Mouse (Mus musculus): Measurements from ENCODE around the gene 1500015O10Rik.

Gene 1500015O10Rik

DNA sequence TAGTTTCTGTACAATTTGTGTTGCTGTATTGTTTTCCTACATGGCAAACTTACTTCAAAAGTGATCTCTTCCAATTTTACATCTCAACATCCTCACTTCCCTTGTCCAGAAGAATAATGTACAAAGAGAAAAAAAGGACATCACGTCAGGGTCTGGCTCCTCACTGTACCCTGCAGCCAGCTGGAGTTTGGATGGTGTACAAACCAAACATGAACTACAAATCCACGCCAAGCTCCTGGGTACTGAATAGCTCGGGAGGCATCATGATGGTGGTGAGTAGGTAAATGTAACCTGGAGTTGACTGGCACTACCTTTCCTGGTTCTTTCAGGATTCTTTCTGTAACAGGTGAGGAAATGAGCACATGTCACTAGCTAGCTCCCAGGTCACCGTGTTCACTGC, 43.7 kb downstream of the 1500015O10Rik start:
- DNase-seq (ENCODE audit: low spot score): no peak

DNA sequence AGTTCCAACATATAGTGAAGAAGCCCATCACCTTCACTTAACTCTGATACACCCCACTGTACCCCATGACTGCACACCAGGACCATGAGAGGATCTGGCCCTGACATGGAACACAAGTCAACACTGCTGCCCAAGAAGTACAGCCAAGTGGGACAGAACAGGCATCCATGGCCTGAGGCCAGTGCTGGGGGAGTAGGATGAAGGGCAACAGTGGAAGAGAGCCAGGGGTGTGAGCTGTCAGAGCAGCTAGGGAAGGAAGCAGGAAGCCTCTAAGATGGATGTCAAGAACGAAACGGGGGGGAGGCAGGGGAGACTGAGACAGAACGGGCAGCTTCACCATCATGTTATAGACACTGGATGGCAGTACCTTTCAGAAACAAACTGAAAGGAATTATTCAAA, 45.7 kb downstream of the 1500015O10Rik start:
- DNase-seq (ENCODE audit: low spot score): peak; percentile 16

DNA sequence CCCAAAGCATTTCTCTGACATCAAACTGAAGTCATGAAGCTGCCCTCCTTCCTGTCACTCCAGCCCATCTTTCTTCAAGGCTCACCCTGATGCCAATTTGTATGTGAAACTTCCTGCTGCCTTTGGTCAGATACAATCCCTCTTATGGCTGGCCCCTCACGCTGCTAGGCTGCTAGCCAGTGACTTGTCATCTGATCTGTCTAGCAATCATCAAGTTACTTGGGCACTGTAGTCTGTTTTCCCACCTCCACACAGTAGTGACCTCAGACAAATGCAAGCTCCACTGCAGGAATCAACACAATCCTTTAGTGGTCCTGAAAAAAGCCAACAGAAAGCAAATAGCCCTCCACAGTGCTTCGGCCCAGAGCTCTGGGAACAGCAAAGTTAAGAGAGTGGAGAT, 50.8 kb downstream of the 1500015O10Rik start:
- DNase-seq (ENCODE audit: low spot score): no peak

DNA sequence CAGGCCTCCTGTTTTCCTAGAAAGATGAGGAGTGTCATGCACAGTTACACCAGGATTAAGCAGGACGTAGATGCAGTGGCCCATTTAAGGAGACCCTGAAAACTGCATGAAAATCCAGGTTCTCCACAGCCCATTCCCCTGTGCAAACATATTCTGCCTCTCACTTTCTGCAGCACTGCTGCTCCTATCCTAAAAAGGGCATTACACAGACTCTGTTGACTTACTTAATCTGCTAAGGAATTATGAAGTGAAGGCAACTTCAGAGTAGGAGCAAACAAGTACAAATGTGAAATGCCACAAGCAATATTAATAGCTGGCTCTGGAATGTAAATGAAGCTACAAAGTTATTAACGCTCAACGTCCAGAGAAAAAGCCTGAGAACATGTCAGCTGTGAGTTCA, 51.3 kb downstream of the 1500015O10Rik start:
- DNase-seq (ENCODE audit: low spot score): no peak

DNA sequence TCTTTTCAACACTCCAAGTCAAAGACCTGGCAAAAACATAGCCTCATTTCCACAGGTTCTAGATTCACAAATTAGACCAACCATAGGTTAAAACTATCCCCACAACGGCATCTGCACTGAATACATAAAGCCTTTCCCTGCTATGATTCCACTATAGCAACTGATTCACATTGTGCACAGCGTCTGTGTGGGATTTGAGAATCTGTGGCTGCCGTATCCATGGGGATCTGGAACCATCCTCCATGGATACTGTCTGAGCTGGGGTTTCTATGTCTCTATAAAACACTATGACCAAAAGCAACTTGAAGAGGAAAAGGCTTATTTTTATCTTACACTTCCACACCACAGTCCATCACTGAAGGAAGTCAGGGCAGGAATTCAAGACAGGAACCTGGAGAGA, 52.3 kb downstream of the 1500015O10Rik start:
- DNase-seq (ENCODE audit: low spot score): no peak

DNA sequence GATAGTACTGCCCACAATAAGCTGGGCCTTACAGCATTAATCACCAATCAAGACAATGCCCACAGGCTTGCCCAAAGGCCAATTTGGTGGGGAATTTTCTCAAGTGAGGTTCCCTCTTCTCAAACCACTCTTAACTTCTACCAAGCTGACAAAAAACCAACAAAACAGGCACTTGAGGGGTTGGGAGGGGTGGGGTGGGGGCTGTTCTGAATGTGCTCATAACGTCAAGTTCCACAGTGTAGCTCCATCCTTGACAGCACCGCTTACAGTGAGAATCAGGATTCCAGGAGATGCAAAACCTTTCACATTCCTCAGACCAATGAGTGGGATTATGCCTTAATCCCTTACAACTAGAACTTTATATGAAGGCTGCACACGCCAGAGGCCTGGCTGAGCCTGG, 52.8 kb downstream of the 1500015O10Rik start:
- DNase-seq (ENCODE audit: low spot score): no peak

DNA sequence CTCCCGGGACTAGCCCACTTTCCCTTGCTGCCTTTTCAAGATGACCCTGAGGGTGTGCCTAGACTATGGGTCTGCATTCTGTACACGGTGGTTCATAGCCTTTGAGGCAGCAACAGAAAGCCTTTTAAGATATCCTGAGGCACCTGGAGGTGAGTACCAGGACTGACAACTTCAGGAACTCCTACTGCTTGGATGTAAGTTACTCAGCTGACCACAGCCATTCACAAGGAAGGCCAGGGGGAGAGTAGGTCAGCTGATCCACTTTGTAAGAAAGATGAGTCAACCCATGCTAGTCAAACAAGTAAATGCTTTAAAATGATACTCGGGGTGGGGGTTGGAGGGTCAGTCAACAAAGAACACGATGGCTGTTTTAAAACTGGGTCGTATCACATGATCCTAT, 54.9 kb downstream of the 1500015O10Rik start:
- no peak for DNase-seq (ENCODE audit: low spot score)

DNA sequence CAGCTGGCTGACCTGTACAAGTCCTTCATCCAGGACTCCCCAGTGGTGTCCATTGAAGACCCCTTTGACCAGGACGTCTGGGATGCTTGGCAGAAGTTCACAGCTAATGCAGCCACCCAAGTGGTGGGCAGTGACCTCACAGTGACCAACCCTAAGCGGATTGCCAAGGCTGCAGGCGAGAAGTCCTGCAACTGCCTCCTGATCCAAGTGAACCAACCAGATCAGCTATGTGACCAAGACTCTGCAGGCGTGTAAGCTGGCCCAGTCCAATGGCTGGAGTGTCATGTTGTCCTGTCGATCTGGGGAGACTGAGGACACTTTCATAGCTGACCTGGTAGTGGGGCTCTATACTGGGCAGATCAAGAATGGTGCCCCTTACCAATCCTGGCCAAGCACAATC, 56.3 kb downstream of the 1500015O10Rik start:
- no peak for DNase-seq (ENCODE audit: low spot score)

DNA sequence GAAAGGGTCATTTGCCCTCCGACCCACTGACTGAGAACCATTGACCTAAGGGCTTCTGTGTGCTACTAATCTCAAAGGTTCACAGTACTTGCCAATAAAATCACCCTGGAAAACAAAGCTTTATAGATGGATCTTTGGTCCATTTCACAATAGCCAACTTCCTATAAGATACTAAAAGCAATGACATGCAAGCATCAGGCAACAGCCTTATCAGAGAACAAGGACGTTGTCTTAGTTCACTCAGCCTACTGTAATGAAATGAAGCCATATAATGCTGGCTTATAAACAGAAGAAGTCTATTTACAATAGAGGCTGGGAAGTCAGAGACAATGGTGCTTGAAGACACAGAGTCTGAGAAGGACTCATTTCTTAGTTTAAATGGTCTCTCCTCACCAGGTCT, 59.4 kb downstream of the 1500015O10Rik start:
- DNase-seq (ENCODE audit: low spot score): no peak

All from lung, postnatal 25 days (tissue).